Mouse (Mus musculus): ENCODE measurements around the gene Exd1. TPM values are rescaled to one million over a fixed set of nuclear protein-coding genes. Genes with fewer than 3 reads are reported as not detected.

Gene Exd1
- polyA plus RNA-seq, 1 experiment from 2014 or later = 0.35 TPM

Other genes with a start within 250 kb of the Exd1 start
- 5.6 and 6.9 TPM in 2 replicates for gene Dll4, start 221.8 kb downstream of the Exd1 start, polyA plus RNA-seq (2014; fragmentation: Nextera tagmentation; extraction: Ambion mirVana)
- 0.20 TPM in 2 replicates for gene Chac1, start 196.4 kb downstream of the Exd1 start, polyA plus RNA-seq (2014; fragmentation: Nextera tagmentation; extraction: Ambion mirVana)
- gene Ino80, start 69.9 kb downstream of the Exd1 start, polyA plus RNA-seq (2014; fragmentation: Nextera tagmentation; extraction: Ambion mirVana) = 8.0 and 8.1 TPM in 2 replicates
- gene Chp1, start 70 bp upstream of the Exd1 start, polyA plus RNA-seq (2014; fragmentation: Nextera tagmentation; extraction: Ambion mirVana) = 67.7 and 69.6 TPM in 2 replicates
- 73.0 and 73.2 TPM in 2 replicates for gene Nusap1, start 70.7 kb upstream of the Exd1 start, polyA plus RNA-seq (2014; fragmentation: Nextera tagmentation; extraction: Ambion mirVana)
- gene Oip5, start 70.8 kb upstream of the Exd1 start, polyA plus RNA-seq (2014; fragmentation: Nextera tagmentation; extraction: Ambion mirVana) = 26.7 and 27.1 TPM in 2 replicates
- gene Ndufaf1, start 115.2 kb upstream of the Exd1 start, polyA plus RNA-seq (2014; fragmentation: Nextera tagmentation; extraction: Ambion mirVana) = 39.5 and 42.4 TPM in 2 replicates
- 39.0 and 39.8 TPM in 2 replicates for gene Rtf1, start 127.4 kb upstream of the Exd1 start, polyA plus RNA-seq (2014; fragmentation: Nextera tagmentation; extraction: Ambion mirVana)
- 10.5 and 12.1 TPM in 2 replicates for gene Itpka, start 194.7 kb upstream of the Exd1 start, polyA plus RNA-seq (2014; fragmentation: Nextera tagmentation; extraction: Ambion mirVana)
- 3.1 and 3.3 TPM in 2 replicates for gene Ltk, start 212.8 kb upstream of the Exd1 start, polyA plus RNA-seq (2014; fragmentation: Nextera tagmentation; extraction: Ambion mirVana)
- 26.6 and 28.2 TPM in 2 replicates for gene Rpap1, start 239.9 kb upstream of the Exd1 start, polyA plus RNA-seq (2014; fragmentation: Nextera tagmentation; extraction: Ambion mirVana)